Mouse (Mus musculus): ENCODE measurements around the gene Map2.
A peak's percentile ranks its signal among the peaks of the same experiment; 100 is the strongest.

Map2 gene

DNA sequence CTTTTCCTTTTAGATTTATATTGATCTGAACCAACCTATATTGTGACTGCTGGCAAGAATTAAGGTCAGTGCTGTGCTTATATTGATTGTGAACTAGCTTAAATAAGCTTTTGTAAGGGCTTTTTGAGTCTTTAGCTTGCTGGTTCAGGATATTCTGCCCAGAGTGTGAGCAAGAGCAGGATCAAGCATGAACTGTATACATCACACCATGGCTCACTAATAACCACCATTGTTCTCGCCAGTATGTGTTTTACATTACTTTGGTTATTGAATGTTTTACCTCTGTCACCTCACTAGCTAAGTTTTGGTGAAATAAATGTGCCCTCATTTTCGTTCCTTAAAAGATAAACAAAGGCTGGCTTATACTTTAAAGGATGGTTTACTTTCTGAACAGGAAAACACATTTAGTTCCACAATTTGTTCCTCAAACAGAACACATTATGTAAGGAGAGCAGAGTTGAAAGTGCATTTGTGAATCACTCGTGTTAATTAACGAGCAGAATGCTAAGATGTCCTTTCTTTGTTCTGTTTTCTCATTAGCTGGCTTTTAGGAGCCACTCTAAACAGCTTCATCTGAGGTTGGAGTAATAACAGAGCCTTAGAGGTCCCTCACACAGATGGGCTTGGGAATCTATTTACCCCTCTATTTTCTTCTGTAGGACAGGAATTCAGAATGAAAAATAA lies 76.7 kb downstream of the Map2 start:
- no peaks in the 10 kb centered on the region for H3K4me1 ChIP-seq (replicated peaks; ENCODE audit: low read depth, low read length)

DNA sequence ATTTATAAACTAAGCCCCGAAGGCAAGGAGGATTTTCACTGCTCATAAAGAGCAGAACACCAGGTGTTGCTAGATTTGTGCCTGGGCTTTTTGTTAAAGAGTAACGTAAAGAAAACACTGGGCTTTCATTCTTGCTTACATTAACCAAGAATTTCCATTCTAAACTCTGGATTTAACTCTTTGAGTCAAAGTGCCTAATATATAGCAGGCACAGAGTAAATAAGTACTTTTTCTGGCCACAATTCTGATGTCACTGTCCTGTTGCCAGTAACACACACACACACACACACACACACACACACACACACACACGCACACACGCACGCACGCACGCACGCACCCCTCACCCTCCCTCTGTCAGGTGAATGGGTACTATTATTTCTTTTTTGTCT lies 77.3 kb downstream of the Map2 start:
- no peaks in the 10 kb centered on the region for H3K4me1 ChIP-seq (replicated peaks; ENCODE audit: low read depth, low read length)
- TF ChIP-seq POU5F1 (IDR thresholded peaks at IDR 0.05; ENCODE audit: borderline replicate concordance, low read length) (no peak), CTCF (conservative IDR thresholded peaks at IDR 0.05; ENCODE audit: low read length) (no peak), NANOG (IDR thresholded peaks at IDR 0.05; ENCODE audit: borderline replicate concordance, low read length) (no peak)
- no peaks in the 10 kb centered on the region for H3K36me3 ChIP-seq (ENCODE audit: insufficient read depth, low read length)
- H3K9me3 ChIP-seq (ENCODE audit: low read length), result no peaks in the 10 kb centered on the region
- no peaks in the 10 kb centered on the region for H3K27me3 ChIP-seq (ENCODE audit: insufficient read depth, low read length)
- H3K4me3 ChIP-seq (replicated peaks; ENCODE audit: low read length), result no peak overlapping the region

More for the DNA sequence above, 76.7 kb downstream of the Map2 start:
- Histone ChIP-seq H3K4me3 (replicated peaks; ENCODE audit: low read length) (no peak overlapping the region), H3K27me3 (ENCODE audit: insufficient read depth, low read length) (no peaks in the 10 kb centered on the region), H3K36me3 (ENCODE audit: insufficient read depth, low read length) (no peaks in the 10 kb centered on the region), H3K9me3 (ENCODE audit: low read length) (no peaks in the 10 kb centered on the region)
- TF ChIP-seq CTCF (conservative IDR thresholded peaks at IDR 0.05; ENCODE audit: low read length) (no peak), POU5F1 (IDR thresholded peaks at IDR 0.05; ENCODE audit: borderline replicate concordance, low read length) (no peak), NANOG (IDR thresholded peaks at IDR 0.05; ENCODE audit: borderline replicate concordance, low read length) (no peak)

DNA sequence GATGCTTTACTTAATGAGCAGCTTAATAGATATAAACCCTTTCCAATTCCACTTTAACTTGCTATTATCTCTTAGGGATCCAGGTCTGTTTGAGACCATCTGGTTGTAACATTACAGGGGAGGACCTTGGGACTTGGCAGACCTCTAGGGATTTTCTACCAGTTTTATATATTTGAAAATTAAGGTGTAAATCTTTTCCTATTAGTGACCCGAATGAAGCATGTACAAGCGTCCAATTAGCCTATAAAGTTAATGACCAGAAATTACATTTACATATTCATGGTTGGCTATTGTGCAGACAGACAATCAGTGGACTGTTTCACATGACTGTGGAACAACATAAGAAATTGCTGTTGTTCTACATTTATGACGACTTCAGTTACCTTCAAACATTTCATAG lies 88.1 kb downstream of the Map2 start:
- Histone ChIP-seq H3K9me3 (ENCODE audit: low read length) (no peaks in the 10 kb centered on the region), H3K36me3 (ENCODE audit: insufficient read depth, low read length) (no peaks in the 10 kb centered on the region), H3K27me3 (ENCODE audit: insufficient read depth, low read length) (no peaks in the 10 kb centered on the region), H3K4me3 (replicated peaks; ENCODE audit: low read length) (no peak overlapping the region), H3K4me1 (replicated peaks; ENCODE audit: low read depth, low read length) (no peaks in the 10 kb centered on the region; the same call in 1 of the 2 replicates)
- no peak for TF ChIP-seq POU5F1 (IDR thresholded peaks at IDR 0.05; ENCODE audit: borderline replicate concordance, low read length)
- no peak for TF ChIP-seq CTCF (conservative IDR thresholded peaks at IDR 0.05; ENCODE audit: low read length)
- no peak for TF ChIP-seq NANOG (IDR thresholded peaks at IDR 0.05; ENCODE audit: borderline replicate concordance, low read length)

DNA sequence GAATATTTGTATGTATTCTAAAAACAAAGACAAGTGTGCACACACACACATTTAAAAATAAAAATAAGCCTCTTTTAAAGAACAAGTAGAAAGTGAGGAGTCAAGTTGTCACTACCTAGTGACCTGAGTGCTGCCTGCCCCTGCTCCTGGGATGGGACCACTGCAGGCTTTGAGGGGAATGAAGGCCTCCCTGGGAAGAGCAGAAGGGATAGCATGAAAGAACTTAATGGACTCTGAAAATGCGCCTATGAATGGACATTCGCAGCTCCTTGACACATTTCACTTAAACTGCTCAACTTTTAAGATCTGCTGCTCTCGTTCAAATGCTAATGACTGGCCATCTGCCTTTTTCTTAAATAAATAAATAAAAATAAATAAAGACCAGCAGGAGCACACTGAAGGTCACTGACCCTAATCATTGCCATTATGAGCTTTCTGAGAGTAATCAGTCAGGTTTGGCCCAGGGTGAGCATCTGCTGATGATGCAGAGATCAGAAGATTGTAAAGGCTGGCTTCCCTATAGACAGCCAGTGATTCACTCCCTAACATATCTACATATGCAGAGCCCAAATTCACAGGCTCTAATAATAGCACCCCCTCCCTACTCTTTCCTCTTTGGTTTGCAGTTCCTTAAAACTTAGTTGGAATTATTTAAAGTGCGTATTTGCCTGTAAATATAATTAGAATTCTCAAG lies 91.3 kb downstream of the Map2 start:
- no peaks in the 10 kb centered on the region for H3K27me3 ChIP-seq (ENCODE audit: insufficient read depth, low read length)
- H3K4me3 ChIP-seq (replicated peaks; ENCODE audit: low read length), result no peak overlapping the region
- H3K36me3 ChIP-seq (ENCODE audit: insufficient read depth, low read length), result no peaks in the 10 kb centered on the region
- no peaks in the 10 kb centered on the region; the same call in 1 of the 2 replicates for H3K4me1 ChIP-seq (replicated peaks; ENCODE audit: low read depth, low read length)
- no peaks in the 10 kb centered on the region for H3K9me3 ChIP-seq (ENCODE audit: low read length)
- TF ChIP-seq CTCF (conservative IDR thresholded peaks at IDR 0.05; ENCODE audit: low read length), result no peak
- TF ChIP-seq NANOG (IDR thresholded peaks at IDR 0.05; ENCODE audit: borderline replicate concordance, low read length), result peak; percentile 41; the same call in 1 of the 2 replicates
- no peak for TF ChIP-seq POU5F1 (IDR thresholded peaks at IDR 0.05; ENCODE audit: borderline replicate concordance, low read length)

DNA sequence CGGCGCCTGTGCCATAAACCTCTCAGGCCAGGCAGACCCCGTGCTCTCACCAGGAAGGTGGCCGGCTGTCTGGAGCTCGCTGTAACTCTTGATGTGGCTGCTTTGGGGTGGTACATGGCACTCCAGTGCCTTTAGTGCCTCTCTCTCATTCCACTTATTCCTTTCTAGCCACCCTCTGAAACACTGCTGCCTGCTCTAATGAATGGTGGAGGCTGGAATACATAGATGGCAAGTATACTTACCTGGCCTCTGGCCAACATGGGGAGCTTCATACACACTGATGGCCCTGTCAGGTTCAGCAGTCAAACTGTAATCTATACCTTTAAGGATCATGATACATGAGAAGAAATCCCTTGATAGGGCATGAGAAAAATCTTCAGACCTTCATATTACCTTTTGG lies 102.6 kb downstream of the Map2 start:
- H3K9me3 ChIP-seq (ENCODE audit: low read length), result no peaks in the 10 kb centered on the region
- no peaks in the 10 kb centered on the region for H3K36me3 ChIP-seq (ENCODE audit: insufficient read depth, low read length)
- H3K27me3 ChIP-seq (ENCODE audit: insufficient read depth, low read length), result no peaks in the 10 kb centered on the region
- H3K4me1 ChIP-seq (replicated peaks; ENCODE audit: low read depth, low read length), result no peaks in the 10 kb centered on the region
- no peak for TF ChIP-seq NANOG (IDR thresholded peaks at IDR 0.05; ENCODE audit: borderline replicate concordance, low read length)
- no peak for TF ChIP-seq CTCF (conservative IDR thresholded peaks at IDR 0.05; ENCODE audit: low read length)
- no peak overlapping the region for H3K4me3 ChIP-seq (replicated peaks; ENCODE audit: low read length)

DNA sequence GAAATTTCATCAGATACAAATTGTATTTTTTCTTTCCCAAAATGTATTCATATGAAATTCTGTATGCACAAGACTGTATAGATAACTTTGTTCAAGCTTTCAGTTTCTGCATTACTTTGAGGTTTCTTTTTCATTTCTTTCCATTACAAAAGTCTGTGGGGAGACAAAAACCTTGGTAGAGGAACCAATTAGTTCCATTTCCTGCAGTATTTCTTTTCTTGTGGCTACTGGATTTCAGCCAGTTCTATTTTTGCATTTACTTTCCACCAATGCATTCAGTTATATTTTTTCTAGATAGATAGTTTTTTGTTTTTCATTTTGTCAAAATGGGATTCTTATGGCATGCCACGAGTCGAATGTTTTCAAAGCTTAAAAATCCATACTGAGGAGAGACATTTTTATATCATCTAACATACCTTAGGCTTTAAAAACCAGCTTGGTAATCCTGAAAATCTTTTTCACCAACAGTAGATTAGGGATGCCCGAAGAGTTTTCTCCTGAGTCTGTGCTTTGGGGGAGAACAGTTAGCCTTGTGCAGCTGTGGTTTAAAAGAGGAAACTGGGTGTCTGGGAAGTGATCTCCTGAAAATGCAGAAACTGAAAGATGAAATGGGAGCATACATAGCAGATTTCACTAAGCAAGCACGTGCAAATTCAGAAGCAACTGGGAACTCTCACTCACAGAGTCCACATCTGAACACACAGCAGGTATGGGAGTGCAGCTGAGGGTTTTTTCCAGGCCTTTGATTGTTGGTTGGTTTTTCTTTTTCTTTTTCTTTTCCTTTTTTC lies 104.3 kb downstream of the Map2 start:
- H3K4me1 ChIP-seq (replicated peaks; ENCODE audit: low read depth, low read length), result no peaks in the 10 kb centered on the region
- no peaks in the 10 kb centered on the region for H3K9me3 ChIP-seq (ENCODE audit: low read length)
- H3K36me3 ChIP-seq (ENCODE audit: insufficient read depth, low read length), result no peaks in the 10 kb centered on the region
- H3K27me3 ChIP-seq (ENCODE audit: insufficient read depth, low read length), result no peaks in the 10 kb centered on the region
- TF ChIP-seq NANOG (IDR thresholded peaks at IDR 0.05; ENCODE audit: borderline replicate concordance, low read length), result no peak
- no peak for TF ChIP-seq CTCF (conservative IDR thresholded peaks at IDR 0.05; ENCODE audit: low read length)
- TF ChIP-seq POU5F1 (IDR thresholded peaks at IDR 0.05; ENCODE audit: borderline replicate concordance, low read length), result no peak
- no peak overlapping the region for H3K4me3 ChIP-seq (replicated peaks; ENCODE audit: low read length)

DNA sequence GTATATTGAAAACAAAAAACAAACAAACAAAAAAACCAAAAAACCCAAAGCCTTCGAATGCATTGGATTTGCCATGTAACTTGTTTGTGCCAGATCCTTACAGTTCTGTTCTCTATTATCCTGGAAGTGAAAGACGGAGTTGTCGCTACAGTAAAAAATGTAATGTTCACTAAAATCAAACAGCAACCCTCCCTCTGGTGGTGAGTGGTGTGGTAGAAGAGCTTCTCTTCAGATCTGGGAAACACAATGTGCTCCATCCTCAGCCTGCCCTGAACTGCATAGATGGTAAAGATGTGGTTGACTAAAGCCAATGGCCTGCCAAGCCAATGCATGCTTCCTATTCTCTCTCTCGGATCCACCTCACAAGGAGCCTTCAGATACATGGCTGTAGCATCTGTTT lies 105.1 kb downstream of the Map2 start:
- Histone ChIP-seq H3K4me1 (replicated peaks; ENCODE audit: low read depth, low read length) (no peaks in the 10 kb centered on the region), H3K4me3 (replicated peaks; ENCODE audit: low read length) (no peak overlapping the region), H3K36me3 (ENCODE audit: insufficient read depth, low read length) (no peaks in the 10 kb centered on the region), H3K27me3 (ENCODE audit: insufficient read depth, low read length) (no peaks in the 10 kb centered on the region), H3K9me3 (ENCODE audit: low read length) (no peaks in the 10 kb centered on the region)
- no peak for TF ChIP-seq POU5F1 (IDR thresholded peaks at IDR 0.05; ENCODE audit: borderline replicate concordance, low read length)
- no peak for TF ChIP-seq NANOG (IDR thresholded peaks at IDR 0.05; ENCODE audit: borderline replicate concordance, low read length)
- TF ChIP-seq CTCF (conservative IDR thresholded peaks at IDR 0.05; ENCODE audit: low read length), result no peak

DNA sequence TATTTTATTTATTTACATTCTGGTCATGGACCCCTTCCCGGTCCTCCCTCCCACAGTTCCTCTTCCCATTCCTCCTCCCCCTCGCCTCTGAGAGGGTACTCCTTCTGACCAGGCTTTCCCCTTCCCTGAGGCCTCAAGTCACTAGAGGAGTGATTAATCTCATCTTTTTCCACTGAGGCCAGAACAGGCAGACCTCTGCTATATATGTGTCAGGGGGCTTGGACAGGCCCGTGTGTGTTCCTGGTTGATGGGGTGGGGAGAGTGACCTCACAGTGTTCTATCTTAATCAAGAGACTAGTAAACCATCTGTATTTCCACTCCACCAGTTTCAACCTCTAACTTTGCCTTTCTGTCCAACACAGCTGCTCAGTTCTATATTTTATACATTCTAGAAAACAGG lies 107.4 kb downstream of the Map2 start:
- Histone ChIP-seq H3K9me3 (ENCODE audit: low read length) (no peaks in the 10 kb centered on the region), H3K4me3 (replicated peaks; ENCODE audit: low read length) (no peak overlapping the region), H3K27me3 (ENCODE audit: insufficient read depth, low read length) (no peaks in the 10 kb centered on the region)

More for the DNA sequence above, 107.4 kb downstream of the Map2 start:
- Histone ChIP-seq H3K4me1 (replicated peaks; ENCODE audit: low read depth, low read length) (no peaks in the 10 kb centered on the region), H3K36me3 (ENCODE audit: insufficient read depth, low read length) (no peaks in the 10 kb centered on the region)
- TF ChIP-seq CTCF (conservative IDR thresholded peaks at IDR 0.05; ENCODE audit: low read length) (no peak), POU5F1 (IDR thresholded peaks at IDR 0.05; ENCODE audit: borderline replicate concordance, low read length) (no peak), NANOG (IDR thresholded peaks at IDR 0.05; ENCODE audit: borderline replicate concordance, low read length) (no peak)

All from E14TG2a.4 (cell line).